Mouse (Mus musculus) lung, embryonic 14.5 days (tissue): ENCODE measurements around the gene Ezh1. TPM values are rescaled to one million over a fixed set of nuclear protein-coding genes. Genes with fewer than 3 reads are reported as not detected.

ENCODE experiments used
- ATAC-seq: fragments of 200-750 bp; cut with Nextera tagmentation; 2 replicates; pipeline ENCODE4 v1.8.0; 2017; ENCODE audit warnings: mild to moderate bottlenecking, moderate TSS enrichment, moderate library complexity; ENCODE audit not compliant: insufficient read depth
- DNase-seq: peaks from one replicate; pipeline ENCODE4 v3.0.0-alpha.2; 2015
- H3K27ac ChIP-seq: fragments of 300-500 bp; sonication (generic); 2 replicates; pipeline ENCODE4 v1.5.1; 2014; ENCODE audit warnings: low read depth, mild to moderate bottlenecking, moderate library complexity
- H3K27me3 ChIP-seq: fragments of 300-500 bp; sonication (generic); 2 replicates; pipeline ENCODE4 v1.6.1; 2014; ENCODE audit warnings: low read length, control low read depth; ENCODE audit not compliant: insufficient read depth
- H3K36me3 ChIP-seq: fragments of 300-500 bp; sonication (generic); 2 replicates; pipeline ENCODE4 v1.6.1; 2014; ENCODE audit warnings: control low read depth; ENCODE audit not compliant: insufficient read depth
- H3K4me1 ChIP-seq: fragments of 300-500 bp; sonication (generic); 2 replicates; pipeline ENCODE4 v1.6.1; 2014; ENCODE audit warnings: antibody characterized with exemption, control low read depth; ENCODE audit not compliant: insufficient read depth
- H3K4me2 ChIP-seq: fragments of 300-500 bp; sonication (generic); 2 replicates; pipeline ENCODE4 v1.6.1; 2014; ENCODE audit warnings: mild to moderate bottlenecking
- H3K4me3 ChIP-seq: fragments of 300-500 bp; sonication (generic); 2 replicates; pipeline ENCODE4 v1.5.1; 2014; ENCODE audit warnings: low read depth, low read length
- H3K9ac ChIP-seq: fragments of 300-500 bp; sonication (generic); 2 replicates; pipeline ENCODE4 v1.6.1; 2014
- H3K9me3 ChIP-seq: fragments of 300-500 bp; sonication (generic); 2 replicates; pipeline ENCODE4 v1.6.1; 2016; ENCODE audit warnings: low read depth, low read length, control low read depth
- CTCF ChIP-seq: IDR thresholded peaks from 2 replicates; pipeline ENCODE4 v1.5.1; 2016; ENCODE audit warnings: antibody characterized with exemption, low read depth
- WGBS: fragments of 180-500 bp; shearing (Covaris S2); extraction: QIAGEN DNeasy Blood & Tissue Kit; methylation state at CpG from one replicate; pipeline ENCODE4 v1.1.7; 2014; 5-methylcytosine and 5-hydroxymethylcytosine counted together
- polyA plus RNA-seq: library from polyadenylated mRNA; unstranded; fragments of >200 nt; fragmentation: Nextera tagmentation; extraction: Ambion mirVana; gene quantifications from 2 replicates; pipeline ENCODE4 v1.2.1, GENCODE M21; 2014

The Ezh1 gene
- polyA plus RNA-seq, 1 experiment from 2014 or later = 18.9 TPM

DNA sequence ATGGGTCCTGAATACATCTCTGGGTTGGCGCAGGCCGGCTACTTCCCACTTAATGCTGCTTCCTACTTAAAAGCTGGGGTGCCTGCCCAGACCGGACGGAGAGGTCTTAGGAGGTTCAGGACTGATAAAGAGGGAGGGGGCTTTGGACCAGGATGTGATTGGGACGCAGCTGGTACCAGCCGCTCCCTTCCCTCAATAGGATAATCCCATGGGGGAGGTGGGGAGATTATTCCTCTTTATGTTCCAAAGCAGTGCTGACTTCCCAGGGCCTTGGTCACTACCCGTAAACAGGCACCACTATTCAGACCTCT, 20.4 kb upstream of the Ezh1 start:
- H3K4me2 ChIP-seq = peak overlapping the region; percentile 89
- ATAC-seq = no peak
- peak; percentile 56 for DNase-seq
- H3K27ac ChIP-seq = peak overlapping the region; percentile 88
- no peaks in the 10 kb centered on the region for H3K36me3 ChIP-seq
- H3K4me3 ChIP-seq = peak overlapping the region; percentile 68
- WGBS = 6% methylated on average over 7 of the region's 7 CpGs
- H3K27me3 ChIP-seq = peaks cover 18% of the 10 kb centered on the region; the same call in 1 of the 2 replicates
- no peak for TF ChIP-seq CTCF
- no peaks in the 10 kb centered on the region for H3K9me3 ChIP-seq
- H3K4me1 ChIP-seq = peaks cover 3% of the 10 kb centered on the region
- peak overlapping the region; percentile 72 for H3K9ac ChIP-seq

DNA sequence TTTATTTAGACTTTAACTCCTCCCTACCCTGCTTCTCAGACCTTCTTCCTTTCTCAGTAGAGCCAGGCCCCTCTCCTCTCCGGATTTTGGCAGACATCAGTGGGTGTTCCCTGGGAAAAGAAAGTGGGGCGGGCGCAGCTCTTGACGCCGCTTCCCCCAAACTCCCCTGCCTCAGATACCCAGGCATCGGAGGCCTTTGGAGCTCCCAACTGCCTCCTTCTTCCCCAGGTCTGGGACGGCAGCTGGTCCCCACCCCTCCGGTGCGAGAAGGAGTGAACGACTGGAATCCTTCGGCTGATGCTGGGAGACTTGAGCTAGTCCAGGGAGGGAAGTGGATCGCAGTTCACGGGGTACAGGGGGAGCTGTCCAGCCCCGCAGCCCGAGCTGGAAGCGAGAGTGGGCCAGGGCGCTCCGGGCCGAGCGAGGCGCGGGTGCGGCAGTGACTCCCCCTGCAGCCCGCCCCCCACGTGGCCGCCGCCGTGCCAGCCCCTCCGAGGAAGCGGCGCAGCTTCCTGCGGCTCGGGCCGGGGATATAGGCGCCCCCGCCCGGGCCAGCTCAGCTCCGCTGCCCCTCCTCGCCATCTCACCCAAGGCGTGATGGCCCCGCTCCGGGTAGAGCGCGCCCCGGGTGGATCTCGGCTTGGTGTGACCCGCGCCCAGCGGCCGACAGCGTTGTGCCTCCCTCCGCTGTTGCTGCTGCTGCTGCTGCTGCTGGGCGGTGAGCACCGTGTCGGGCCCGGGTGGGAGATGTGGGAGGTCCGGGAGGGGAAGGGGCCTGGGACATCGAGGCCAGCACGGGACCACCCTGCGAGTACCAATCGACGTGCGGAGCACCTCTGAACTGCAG, 19.8 kb upstream of the Ezh1 start, which contains the start of gene Ramp2:
Gene Ramp2 (plus strand): TSS at position 174 of the 847 bp plus-strand sequence.
- WGBS = under 1% methylated on average over 56 of the region's 63 CpGs
- H3K4me1 ChIP-seq = peaks cover 3% of the 10 kb centered on the region
- H3K27me3 ChIP-seq = peaks cover 18% of the 10 kb centered on the region; the same call in 1 of the 2 replicates
- H3K9ac ChIP-seq = peak within 1 kb of the TSS; percentile 72
- peak within 1 kb of the TSS; percentile 68 for H3K4me3 ChIP-seq
- DNase-seq (peak; percentile 78), ATAC-seq (peak; percentile 84)
- no peaks in the 10 kb centered on the region for H3K9me3 ChIP-seq
- 0 out of 2 replicates have a peak, but pooled peaks have one; percentile 5 for TF ChIP-seq CTCF
- no peaks in the 10 kb centered on the region for H3K36me3 ChIP-seq
- H3K4me2 ChIP-seq = peak within 1 kb of the TSS; percentile 89
- H3K27ac ChIP-seq = peak within 1 kb of the TSS; percentile 88

DNA sequence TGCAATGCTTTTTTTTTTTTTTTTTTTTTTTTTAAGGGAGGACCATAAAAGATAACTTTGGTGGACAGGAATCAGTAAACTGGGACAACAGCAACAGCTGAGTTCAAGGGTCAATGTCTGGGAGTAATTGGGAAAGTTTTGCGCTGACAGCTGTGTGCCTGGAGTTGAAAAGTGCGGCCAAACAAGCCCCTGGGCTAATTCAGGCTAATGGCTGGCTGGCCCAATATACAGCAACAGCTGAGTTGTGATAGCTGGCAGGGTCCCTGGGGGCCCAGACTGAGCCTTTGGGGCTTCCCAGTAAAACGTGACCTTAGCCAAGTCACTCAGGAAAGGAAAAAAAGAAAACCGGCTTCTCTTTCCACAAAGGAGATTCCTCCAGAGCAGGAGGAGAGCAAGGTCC, 18.8 kb upstream of the Ezh1 start:
- Histone ChIP-seq H3K9ac (peak overlapping the region; percentile 72), H3K9me3 (no peaks in the 10 kb centered on the region), H3K4me3 (peak overlapping the region; percentile 68), H3K27me3 (peaks cover 18% of the 10 kb centered on the region; the same call in 1 of the 2 replicates), H3K4me2 (peak overlapping the region; percentile 89), H3K36me3 (no peaks in the 10 kb centered on the region), H3K4me1 (peaks cover 3% of the 10 kb centered on the region), H3K27ac (peak overlapping the region; percentile 88; the same call in 1 of the 2 replicates)
- 27% methylated on average over 4 of the region's 4 CpGs for WGBS
- TF ChIP-seq CTCF = no peak
- no peak for DNase-seq
- no peak for ATAC-seq

DNA sequence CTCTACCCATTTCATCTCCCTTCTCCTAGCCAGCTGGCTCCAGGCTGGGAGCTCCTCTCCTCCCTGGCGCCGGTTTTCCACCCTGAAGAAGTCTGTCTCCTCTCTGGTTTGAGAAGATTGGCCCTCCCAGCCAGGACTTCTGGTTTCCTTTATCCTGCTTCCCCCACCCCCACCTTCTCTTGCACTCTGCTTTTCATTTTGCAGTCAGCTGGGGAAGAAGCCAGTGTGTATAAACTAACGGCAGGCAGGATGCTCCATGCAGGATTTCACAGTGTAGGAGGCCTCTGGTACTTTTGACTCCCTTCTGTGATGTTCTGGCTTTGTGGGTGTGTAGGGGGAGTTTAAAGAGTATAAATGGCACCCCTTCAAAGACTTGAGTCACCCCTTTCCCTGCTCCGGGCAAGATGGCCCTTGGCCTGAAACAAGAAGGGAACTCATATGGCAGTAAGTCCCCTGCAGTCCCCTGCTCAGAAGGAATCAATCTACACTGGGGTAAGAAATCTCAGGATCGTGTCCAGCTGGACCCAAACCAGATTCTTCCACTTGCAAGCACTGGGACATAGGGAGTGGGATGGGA, 11.9 kb upstream of the Ezh1 start:
- WGBS = 32% methylated on average over 5 of the region's 5 CpGs
- no peak overlapping the region for H3K4me3 ChIP-seq
- no peaks in the 10 kb centered on the region for H3K27me3 ChIP-seq
- H3K9me3 ChIP-seq = no peaks in the 10 kb centered on the region
- DNase-seq (peak; percentile 42), ATAC-seq (peak; percentile 41; the same call in 1 of the 2 replicates)
- no peak overlapping the region for H3K4me2 ChIP-seq
- no peaks in the 10 kb centered on the region for H3K36me3 ChIP-seq
- no peaks in the 10 kb centered on the region for H3K4me1 ChIP-seq
- H3K9ac ChIP-seq = no peak overlapping the region
- TF ChIP-seq CTCF = no peak
- peak overlapping the region; percentile 63 for H3K27ac ChIP-seq

DNA sequence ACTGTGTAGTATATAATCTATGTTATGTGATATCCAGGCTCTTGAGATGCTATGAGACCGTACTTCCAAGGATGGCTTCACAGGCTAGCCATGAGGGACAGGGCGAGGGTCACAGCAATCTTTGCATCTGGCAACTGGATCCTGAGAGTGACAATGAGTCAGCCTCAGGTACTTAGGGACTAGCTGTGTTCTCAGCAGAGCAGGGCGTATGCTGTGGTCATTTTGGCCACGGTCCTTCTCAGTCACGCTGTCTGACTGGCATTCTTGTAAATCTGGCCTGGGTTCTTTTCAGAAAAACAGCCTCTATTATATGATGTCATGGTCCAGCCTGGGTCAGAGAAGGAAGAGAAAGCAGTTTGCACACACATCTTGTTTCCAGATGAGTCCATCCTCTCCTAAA, 10.5 kb upstream of the Ezh1 start:
- Histone ChIP-seq H3K9me3 (no peaks in the 10 kb centered on the region), H3K4me3 (no peak overlapping the region), H3K9ac (no peak overlapping the region), H3K4me2 (no peak overlapping the region), H3K36me3 (no peaks in the 10 kb centered on the region), H3K27me3 (no peaks in the 10 kb centered on the region), H3K27ac (no peak overlapping the region; the same call in 1 of the 2 replicates), H3K4me1 (no peaks in the 10 kb centered on the region)
- DNase-seq = no peak
- WGBS = 90% methylated on average over 5 of the region's 5 CpGs
- no peak for ATAC-seq
- TF ChIP-seq CTCF = no peak

DNA sequence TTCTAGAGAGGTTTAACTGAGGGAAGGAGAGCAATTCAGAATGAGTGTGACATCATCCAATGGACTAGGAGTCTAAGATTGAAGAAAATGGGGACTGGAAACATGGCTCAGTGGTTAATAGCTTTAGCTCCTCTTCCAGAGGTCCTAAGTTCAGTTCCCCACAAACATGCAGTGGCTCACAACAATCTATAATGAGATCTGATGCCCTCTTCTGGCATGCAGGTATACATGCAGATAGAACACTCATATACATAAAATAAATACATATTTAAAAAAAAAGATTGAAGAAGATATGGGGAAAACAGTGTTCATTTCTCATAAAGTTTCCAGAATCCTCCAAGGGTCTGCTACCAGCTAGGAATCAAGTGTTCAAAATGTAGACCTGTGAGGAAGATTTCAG, 9.2 kb upstream of the Ezh1 start:
- Histone ChIP-seq H3K4me1 (peaks cover 12% of the 10 kb centered on the region), H3K4me3 (no peak overlapping the region), H3K36me3 (no peaks in the 10 kb centered on the region), H3K27me3 (no peaks in the 10 kb centered on the region), H3K4me2 (no peak overlapping the region), H3K9ac (no peak overlapping the region), H3K27ac (no peak overlapping the region), H3K9me3 (no peaks in the 10 kb centered on the region)
- no peak for TF ChIP-seq CTCF
- ATAC-seq = no peak
- no peak for DNase-seq

DNA sequence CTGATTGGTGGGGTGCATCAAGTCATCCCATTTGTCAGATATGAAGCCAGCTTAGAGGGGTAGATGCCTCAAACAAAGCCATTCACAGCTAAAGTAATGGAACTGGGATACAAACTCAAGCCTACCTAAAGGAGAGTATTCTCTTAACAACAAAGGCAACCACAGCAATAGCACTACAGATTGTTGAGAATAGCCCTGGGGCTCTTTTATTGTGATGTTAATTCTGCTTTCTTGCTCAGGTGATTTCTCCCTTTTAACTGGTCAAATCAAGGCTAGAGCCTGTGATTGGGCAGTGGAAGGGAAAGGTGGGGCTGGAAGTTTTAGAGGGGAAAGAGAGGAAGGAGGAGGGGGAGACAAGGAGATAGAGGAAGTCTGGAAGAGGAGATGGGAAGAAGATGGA, 7.9 kb upstream of the Ezh1 start:
- Histone ChIP-seq H3K27ac (no peak overlapping the region), H3K36me3 (no peaks in the 10 kb centered on the region), H3K4me2 (no peak overlapping the region), H3K9me3 (no peaks in the 10 kb centered on the region), H3K27me3 (no peaks in the 10 kb centered on the region), H3K4me1 (peaks cover 18% of the 10 kb centered on the region), H3K4me3 (no peak overlapping the region), H3K9ac (no peak overlapping the region)
- no peak for ATAC-seq
- TF ChIP-seq CTCF = no peak
- no peak for DNase-seq
